Mouse (Mus musculus): ENCODE measurements around the gene Npl.
"Not testable (repeated sequence)": the region's sequence is repeated elsewhere in the genome, so short reads cannot be mapped to it uniquely, and the experiment has no call there.

DNA sequence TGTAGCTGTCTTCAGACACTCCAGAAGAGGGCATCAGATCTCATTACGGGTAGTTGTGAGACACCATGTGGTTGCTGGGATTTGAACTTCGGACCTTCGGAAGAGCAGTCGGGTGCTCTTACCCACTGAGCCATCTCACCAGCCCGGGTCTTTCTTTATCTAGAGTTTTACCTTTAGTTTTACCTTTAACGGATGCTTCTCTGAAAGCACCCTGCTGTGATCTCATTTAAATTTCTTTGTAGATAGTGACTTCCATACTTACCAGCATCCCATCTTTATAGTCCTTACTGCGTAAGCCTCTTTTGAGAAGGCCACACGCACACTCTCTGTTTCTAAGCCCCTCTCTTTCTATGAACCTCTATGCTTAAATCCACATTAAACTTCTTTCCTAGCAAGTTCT is 40.3 kb downstream of the Npl start:
- TF ChIP-seq CTCF (IDR thresholded peaks at IDR 0.05; ENCODE audit: low read depth, low read length); POLR2A (IDR thresholded peaks at IDR 0.05; ENCODE audit: insufficient read depth, low read length); EP300 (IDR thresholded peaks at IDR 0.05; ENCODE audit: insufficient read depth, low read depth, low read length): not testable (repeated sequence)
